Mouse (Mus musculus) thymus, postnatal 0 days (tissue): ENCODE results near the gene D630036H23Rik. TPM values are rescaled to one million over a fixed set of nuclear protein-coding genes. Genes with fewer than 3 reads are reported as not detected.

Experiments
- polyA plus RNA-seq: library from polyadenylated mRNA; unstranded; fragments of >200 nt; fragmentation: Nextera tagmentation; extraction: Ambion mirVana; gene quantifications from 2 replicates; pipeline ENCODE4 v1.2.1, GENCODE M21; 2015

Gene D630036H23Rik
- polyA plus RNA-seq, 1 experiment from 2014 or later: 1.3 TPM

Other genes with a start within 250 kb of the D630036H23Rik start
- 24.1 and 24.4 TPM in 2 replicates for gene Ankmy2, start 225.1 kb downstream of the D630036H23Rik start, polyA plus RNA-seq
- 251 and 260 TPM in 2 replicates for gene Bzw2, start 224.1 kb downstream of the D630036H23Rik start, polyA plus RNA-seq
- not detected in 2 replicates for gene Lrrc72, start 128.8 kb downstream of the D630036H23Rik start, polyA plus RNA-seq
- 0.27 and 0.39 TPM in 2 replicates for gene Sostdc1, start 68.0 kb downstream of the D630036H23Rik start, polyA plus RNA-seq
- gene Ispd, start 731 bp downstream of the D630036H23Rik start, polyA plus RNA-seq: 2.7 and 2.9 TPM in 2 replicates